Mouse (Mus musculus) mature B cell (primary cell): ENCODE measurements around the gene Cryba4.

Source experiments
- in situ Hi-C: fragments of 300-500 bp; cut with MboI; formaldehyde crosslinking; loops from 2 replicates; pipeline ENCODE4 v1.14.3; 2019

The Cryba4 gene

GRCm38 (mm10) chr5:112286608-112286983 lies 34.3 kb upstream of the Cryba4 start:
- in situ Hi-C loops, result no loop called here

DNA sequence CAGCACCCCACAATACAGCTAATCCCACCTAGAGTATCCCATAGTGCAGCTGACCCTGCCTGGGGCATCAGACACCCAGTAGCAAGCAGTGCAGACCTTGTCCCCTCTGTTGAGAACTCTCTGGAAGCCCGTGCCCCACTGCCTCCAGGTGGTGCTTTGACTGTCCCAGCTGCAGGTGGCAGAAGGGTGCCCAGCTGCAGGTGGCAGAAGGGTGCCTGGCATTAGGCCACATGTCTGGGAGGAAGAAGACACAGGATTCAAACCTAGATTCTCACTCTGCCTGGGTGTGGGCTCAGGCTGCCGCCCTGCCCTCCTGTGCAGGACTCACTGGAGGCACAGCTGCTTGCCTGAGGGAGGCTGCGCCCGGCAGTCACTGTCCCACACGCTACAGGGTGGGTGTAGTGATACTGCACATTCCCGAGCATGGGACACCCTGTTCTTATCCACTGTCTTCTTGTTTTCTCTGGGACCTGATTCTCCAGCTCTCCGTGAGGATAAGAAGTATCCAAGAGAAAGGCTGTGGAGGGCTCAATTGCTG lies 33.3 kb upstream of the Cryba4 start:
- in situ Hi-C loops, result no loop called here

GRCm38 (mm10) chr5:112284203-112284582 lies 31.9 kb upstream of the Cryba4 start:
- in situ Hi-C loops, result no loop called here

- in situ Hi-C loops, result no loop called here
Measured at GRCm38 (mm10) chr5:112283543-112284202, 31.4 kb upstream of the Cryba4 start.

- in situ Hi-C loops, result no loop called here
Measured at GRCm38 (mm10) chr5:112282780-112283482, 30.6 kb upstream of the Cryba4 start.

DNA sequence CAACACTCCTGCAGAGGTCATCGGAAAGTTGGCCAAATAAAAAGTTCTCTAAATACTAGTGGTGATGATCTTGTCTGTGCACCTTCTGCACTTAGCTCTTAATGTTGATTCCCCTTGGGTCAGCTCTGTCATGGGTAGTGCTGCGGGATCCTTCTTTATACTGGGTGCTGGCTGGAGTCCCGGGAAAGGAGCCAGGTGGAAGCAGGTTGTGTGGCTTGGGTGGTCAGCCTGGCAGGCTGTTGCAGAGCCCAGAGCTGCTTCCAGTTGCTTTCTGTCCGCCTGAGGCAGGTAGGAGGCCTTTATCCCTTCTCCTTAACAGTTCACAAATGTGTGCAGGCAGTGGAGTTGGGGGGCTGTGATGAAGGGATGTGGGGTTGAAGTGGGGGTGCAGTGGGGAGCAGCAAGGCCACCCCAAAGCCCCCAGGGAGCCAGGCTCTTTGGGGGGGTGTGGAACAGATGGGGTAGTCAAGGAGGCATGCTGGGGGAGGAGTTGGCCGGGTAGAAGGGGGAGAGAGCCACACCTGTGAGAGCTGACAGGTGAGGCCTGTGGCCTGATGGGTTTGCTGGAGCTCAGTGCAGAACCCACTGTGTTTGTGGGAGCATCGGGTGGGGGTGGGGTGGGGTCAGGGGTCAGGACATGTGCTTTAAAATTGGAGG lies 29.9 kb upstream of the Cryba4 start:
- in situ Hi-C loops, result no loop called here

GRCm38 (mm10) chr5:112281676-112282075 lies 29.4 kb upstream of the Cryba4 start:
- in situ Hi-C loops, result no loop called here

DNA sequence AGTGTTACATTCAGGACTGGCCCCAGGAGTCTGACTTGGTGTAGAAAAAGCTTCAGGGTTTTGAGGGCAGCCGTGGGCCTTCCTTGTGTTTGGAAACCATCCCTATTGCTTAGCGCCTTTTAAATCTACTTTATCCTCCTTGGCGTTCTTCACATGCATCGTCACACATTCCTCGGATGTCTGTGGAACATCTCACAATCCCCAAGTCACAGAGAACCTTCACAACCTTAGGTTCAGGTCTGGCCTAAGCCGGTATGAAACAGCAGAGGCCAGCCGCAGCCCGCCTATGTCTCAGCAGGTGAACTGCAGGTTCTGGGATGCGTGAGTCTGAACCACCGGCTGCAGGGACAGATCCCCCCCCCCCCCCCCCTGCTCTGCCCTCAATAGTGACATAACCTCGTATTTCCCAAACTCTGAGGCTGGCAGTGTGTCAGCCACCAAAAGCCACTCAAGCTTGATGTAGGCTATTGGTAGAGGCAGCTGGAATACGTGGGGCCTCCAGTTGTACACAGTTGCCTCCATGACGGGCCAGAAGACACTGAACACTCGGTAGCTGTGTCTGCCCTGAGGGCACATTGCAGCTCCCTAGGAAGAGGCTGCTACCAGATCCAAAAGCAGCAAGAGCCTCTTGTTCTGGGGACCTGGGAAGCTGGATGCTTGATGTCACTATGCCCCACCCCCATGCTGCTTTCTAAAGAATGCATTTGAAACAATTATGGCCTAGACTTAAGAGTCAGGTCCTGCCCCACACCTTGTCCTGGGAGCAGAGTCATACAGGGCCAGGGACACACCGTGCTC lies 28.7 kb upstream of the Cryba4 start:
- in situ Hi-C loops, result no loop called here

DNA sequence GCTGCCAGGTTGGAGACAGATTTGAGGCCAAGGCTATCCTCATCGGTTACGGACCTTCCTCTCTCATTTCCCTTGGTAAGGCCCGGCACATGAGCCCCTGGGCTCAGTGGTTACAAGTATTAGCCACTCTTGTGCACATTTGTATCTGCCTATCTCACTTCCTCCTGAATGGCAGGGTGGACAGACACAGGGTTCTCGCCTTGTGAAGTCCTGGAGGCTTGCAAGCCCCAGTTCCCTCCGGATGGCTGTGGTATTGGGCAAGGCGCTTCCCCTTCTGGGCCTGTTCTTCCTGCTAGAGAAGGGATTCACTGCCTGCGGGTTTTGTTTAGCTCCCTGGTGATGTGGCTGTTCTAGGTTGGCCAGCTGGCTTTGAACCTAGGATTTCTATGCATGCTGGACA lies 27.8 kb upstream of the Cryba4 start:
- in situ Hi-C loops, result no loop called here

GRCm38 (mm10) chr5:112279181-112280021 lies 27.1 kb upstream of the Cryba4 start:
- in situ Hi-C loops, result no loop called here

DNA sequence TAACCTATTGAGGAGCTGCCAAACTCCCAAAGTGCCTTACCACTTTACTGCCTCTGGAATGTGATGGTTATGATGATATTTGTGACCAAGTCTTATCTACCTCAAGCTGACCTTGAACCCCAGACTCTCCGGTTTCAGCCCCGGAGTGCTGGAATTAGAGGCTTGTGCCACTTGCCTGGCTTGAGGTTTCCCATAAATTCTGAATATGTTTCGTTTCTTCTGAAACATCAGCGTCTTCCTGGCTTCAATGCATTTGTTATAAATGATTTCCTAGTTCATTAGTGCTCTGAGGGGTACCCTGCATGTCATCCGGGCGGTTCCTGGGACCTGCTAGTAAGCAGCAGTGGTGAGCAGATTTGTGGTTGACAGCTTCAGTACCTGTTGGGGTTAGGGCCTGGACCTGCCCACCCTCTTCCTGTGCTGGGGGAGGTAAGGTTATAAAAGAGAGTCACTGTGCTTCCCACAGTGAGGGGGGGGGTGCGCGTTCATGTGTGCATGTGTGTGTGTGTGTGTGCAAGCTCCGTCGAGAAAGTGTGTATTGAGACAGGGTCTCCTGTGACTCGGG lies 25.7 kb upstream of the Cryba4 start:
- in situ Hi-C loops, result no loop called here

DNA sequence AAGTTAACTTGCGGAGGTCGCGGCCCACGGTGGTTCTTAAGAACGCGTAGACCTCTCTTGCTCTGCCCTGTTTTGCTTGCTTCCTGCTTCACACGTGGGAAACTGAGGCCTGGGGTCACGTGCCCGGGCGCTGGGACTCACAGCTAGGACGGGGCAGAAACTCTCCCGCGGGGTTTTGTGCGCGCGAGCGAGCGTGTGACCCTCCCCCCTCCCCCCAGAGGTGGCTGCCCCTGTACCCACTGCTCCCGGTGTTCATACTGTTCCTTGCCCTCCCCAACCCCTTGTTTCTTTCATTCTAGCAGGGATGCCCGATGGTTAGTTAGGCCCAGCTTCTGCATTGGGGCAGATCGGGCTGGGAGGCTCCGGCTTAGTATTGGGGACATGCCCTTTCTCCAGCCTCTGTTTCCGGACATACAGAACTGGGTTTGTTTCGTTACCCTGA lies 24.6 kb upstream of the Cryba4 start:
- in situ Hi-C loops, result no loop called here

- in situ Hi-C loops, result no loop called here
Measured at GRCm38 (mm10) chr5:112276267-112276873, 24.1 kb upstream of the Cryba4 start, which contains the start of gene Tpst2. Tpst2 (plus strand) TSS chr5:112276691.

DNA sequence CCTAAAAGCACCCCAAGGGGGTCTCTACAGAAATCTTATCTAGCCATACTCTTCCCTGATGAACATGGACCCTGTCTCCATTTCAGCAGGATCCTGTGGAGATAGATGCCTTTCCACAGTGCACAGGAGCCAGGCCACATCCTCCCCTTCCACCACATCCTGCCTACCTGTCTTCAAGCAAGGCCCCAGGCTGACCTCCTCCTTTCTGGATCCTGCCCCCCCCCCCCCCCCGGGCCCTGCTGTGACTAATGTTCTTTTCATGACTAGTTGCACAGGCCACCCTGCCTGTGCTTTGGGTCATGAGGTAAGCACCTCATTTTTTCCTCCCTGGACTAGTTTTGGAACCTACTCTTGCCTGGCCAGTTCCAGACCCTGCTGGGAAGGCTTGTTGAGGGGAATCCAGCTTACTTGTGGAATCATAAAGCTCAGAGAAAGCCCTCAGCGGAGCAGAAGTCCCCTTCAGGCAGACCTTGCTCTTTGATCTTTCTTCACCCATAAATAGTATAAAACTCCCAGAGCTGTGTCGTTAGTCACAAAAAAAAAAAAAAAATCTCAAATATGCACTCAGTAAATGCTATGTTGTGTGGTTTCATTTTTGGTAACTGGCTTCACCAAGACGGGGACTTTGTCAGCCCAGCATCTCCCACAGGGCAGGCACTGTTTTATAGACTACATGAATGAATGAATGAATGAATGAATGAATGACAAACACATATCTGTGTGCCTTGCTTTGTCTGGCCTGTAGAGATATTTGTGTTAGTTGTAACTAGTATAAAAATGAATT lies 22.9 kb upstream of the Cryba4 start:
- in situ Hi-C loops, result no loop called here

- in situ Hi-C loops, result no loop called here
Measured at GRCm38 (mm10) chr5:112273746-112274463, 21.6 kb upstream of the Cryba4 start.

DNA sequence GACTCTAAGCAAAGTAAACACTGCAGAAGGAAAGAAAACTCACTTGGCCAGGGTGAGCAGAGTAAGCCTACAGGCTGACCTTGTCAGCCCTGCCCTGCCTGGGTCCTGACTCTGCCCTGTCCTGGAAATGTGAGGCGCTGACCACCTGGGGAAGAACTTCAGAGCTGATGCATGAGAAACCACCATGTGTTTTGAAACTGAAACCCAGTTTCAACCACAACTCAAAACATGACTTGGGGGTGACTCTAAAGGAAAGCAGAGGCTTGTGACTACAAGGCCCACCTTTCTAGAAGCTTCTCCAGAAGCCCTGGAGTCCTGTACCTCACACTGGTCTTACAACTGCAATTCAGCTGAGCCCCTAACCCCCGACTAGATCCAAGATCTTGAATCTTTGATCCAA lies 20.6 kb upstream of the Cryba4 start:
- in situ Hi-C loops, result no loop called here

DNA sequence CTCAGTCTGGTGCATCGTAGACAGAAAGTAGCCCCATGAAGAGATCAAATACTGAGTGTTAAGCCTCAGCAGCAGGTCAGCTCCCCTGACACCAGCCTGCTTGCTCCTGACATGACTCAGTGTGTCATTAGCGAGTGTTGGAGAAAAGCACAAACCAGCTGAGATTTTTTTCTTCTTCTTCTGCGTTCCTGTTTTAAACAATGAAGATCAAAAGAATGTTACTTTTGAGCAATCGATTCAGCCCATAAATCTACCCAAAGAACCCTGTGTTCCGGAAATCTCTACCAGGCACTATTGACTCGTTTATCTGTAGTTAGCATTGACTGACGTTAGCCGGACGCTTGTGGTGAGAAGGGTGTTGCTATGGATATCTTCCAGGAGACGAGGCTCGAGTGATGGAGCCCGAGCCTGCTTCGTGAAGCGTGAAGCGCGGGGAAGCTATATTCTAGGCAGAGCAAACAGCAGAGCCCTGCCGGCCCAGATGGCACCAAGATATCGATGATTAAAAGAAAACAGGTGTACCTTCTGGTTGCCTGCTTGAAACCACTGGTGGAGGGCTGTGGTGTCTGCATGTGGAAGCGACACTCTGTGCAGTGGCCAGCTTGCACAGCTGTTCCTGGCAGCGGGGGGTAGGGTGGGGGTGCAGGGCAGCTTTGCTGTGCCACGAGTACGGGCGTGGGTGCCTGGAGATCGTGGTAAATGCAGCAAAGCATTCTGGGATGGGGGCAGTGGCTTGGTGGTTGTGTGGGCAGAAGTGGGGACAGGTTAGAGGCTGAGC lies 18.6 kb upstream of the Cryba4 start:
- in situ Hi-C loops, result no loop called here
